Mouse (Mus musculus) CD4-positive, CD25-positive, alpha-beta regulatory T cell, adult 2 months (primary cell): ENCODE measurements around the gene Col6a3.

Experiments
- DNase-seq: peaks from one replicate; pipeline ENCODE4 v3.0.0-alpha.2; 2012; ENCODE audit warnings: low read depth, low spot score

Gene Col6a3

GRCm38 (mm10) chr1:90797276-90797891 lies 46.4 kb downstream of the Col6a3 start:
- no peak for DNase-seq

- no peak for DNase-seq
Observed at GRCm38 (mm10) chr1:90793368-90793767, 50.4 kb downstream of the Col6a3 start.

GRCm38 (mm10) chr1:90790925-90791324 lies 52.8 kb downstream of the Col6a3 start:
- DNase-seq, result no peak

- no peak for DNase-seq
Observed at GRCm38 (mm10) chr1:90789506-90789905, 54.3 kb downstream of the Col6a3 start.

GRCm38 (mm10) chr1:90780446-90780845 lies 63.3 kb downstream of the Col6a3 start:
- no peak for DNase-seq

- DNase-seq, result no peak
Observed at GRCm38 (mm10) chr1:90779072-90779471, 64.7 kb downstream of the Col6a3 start.

GRCm38 (mm10) chr1:90775477-90776241 lies 68.1 kb downstream of the Col6a3 start:
- no peak for DNase-seq

GRCm38 (mm10) chr1:90771172-90771571 lies 72.6 kb downstream of the Col6a3 start:
- DNase-seq, result peak; percentile 8

- no peak for DNase-seq
Observed at GRCm38 (mm10) chr1:90770027-90770426, 73.7 kb downstream of the Col6a3 start.

GRCm38 (mm10) chr1:90769301-90769700 lies 74.5 kb downstream of the Col6a3 start:
- DNase-seq, result no peak

GRCm38 (mm10) chr1:90758091-90758673 lies 85.6 kb downstream of the Col6a3 start:
- no peak for DNase-seq

- DNase-seq, result no peak
Observed at GRCm38 (mm10) chr1:90753869-90754563, 89.8 kb downstream of the Col6a3 start.

GRCm38 (mm10) chr1:90751221-90751620 lies 92.5 kb downstream of the Col6a3 start:
- no peak for DNase-seq

- no peak for DNase-seq
Observed at GRCm38 (mm10) chr1:90750169-90750568, 93.6 kb downstream of the Col6a3 start.

- no peak for DNase-seq
Observed at GRCm38 (mm10) chr1:90748544-90748943, 95.2 kb downstream of the Col6a3 start.

- DNase-seq, result no peak
Observed at GRCm38 (mm10) chr1:90743941-90744386, 99.8 kb downstream of the Col6a3 start.

GRCm38 (mm10) chr1:90743445-90743844 lies 100.3 kb downstream of the Col6a3 start:
- no peak for DNase-seq

- no peak for DNase-seq
Observed at GRCm38 (mm10) chr1:90742641-90743040, 101.1 kb downstream of the Col6a3 start.

GRCm38 (mm10) chr1:90740216-90741170 lies 103.3 kb downstream of the Col6a3 start:
- DNase-seq, result peak; percentile 64

- DNase-seq, result peak; percentile 47
Observed at GRCm38 (mm10) chr1:90738913-90739312, 104.9 kb downstream of the Col6a3 start.

GRCm38 (mm10) chr1:90729466-90729865 lies 114.3 kb downstream of the Col6a3 start:
- no peak for DNase-seq
